24 mouse cellular contexts compared by ENCODE assay signal in the genomic region with DNA sequence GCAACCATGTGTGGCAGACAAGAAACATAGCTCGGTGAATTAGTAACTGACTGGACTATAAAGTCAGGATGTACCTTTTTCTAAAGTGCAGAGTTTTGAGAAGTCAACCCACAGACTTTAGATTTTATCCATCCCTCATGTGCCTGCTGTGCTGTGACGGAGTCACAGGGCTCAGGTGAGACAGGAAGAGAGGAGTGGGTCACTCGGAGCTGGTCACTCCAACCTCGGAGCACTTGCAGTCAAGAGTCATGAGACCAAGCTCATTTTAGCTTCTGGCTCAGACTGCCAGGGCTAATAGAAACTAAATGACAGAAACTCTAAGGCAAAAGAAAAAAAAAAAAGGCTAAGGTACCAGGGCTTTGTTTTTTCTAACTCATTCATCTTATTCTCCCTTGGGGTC.
A peak's percentile ranks its signal among the peaks of the same experiment; 100 is the strongest.
DNase-seq lines count a peak whose midpoint lies in the region; ATAC-seq and TF ChIP-seq lines count a peak whose summit lies in the region.
"Had no signal": no experiment of that assay in that cellular context is flagged by ENCODE, and none has a peak within 500 bp of the region (broad histone marks: within the 10 kb centered on the region; RNA-seq: fewer than 3 reads in every experiment).

No protein-coding gene starts in this region.

- peaks cover 8% of the 10 kb centered on the region for H3K4me1 ChIP-seq in heart, embryonic 12.5 days (replicated peaks)
- H3K4me1 ChIP-seq in kidney, postnatal 0 days (replicated peaks; ENCODE audit: insufficient read depth, low read length): no peaks in the 10 kb centered on the region; the same call in 1 of the 2 replicates
- H3K4me1 ChIP-seq in liver, embryonic 15.5 days (replicated peaks): peaks cover 52% of the 10 kb centered on the region
- peaks cover 22% of the 10 kb centered on the region for H3K4me1 ChIP-seq in liver, embryonic 11.5 days (replicated peaks; ENCODE audit: control insufficient read depth, insufficient read depth, low read length)

- no peak overlapping the region for H3K4me2 ChIP-seq in heart, embryonic 12.5 days
- H3K4me2 ChIP-seq in kidney, postnatal 0 days (ENCODE audit: low read length): no peak overlapping the region
- no peak overlapping the region for H3K4me2 ChIP-seq in liver, embryonic 15.5 days
- H3K4me2 ChIP-seq in liver, embryonic 11.5 days: no peak overlapping the region
- H3K4me2 ChIP-seq: embryonic facial prominence, embryonic 15.5 days; hindbrain, embryonic 13.5 days had no signal

- H3K9ac ChIP-seq in heart, embryonic 12.5 days: no peak overlapping the region
- no peak overlapping the region for H3K9ac ChIP-seq in kidney, postnatal 0 days (ENCODE audit: low read depth, low read length)
- no peak overlapping the region for H3K9ac ChIP-seq in liver, embryonic 15.5 days
- H3K9ac ChIP-seq in liver, embryonic 11.5 days (ENCODE audit: low read depth, low read length): no peak overlapping the region
- H3K9ac ChIP-seq: embryonic facial prominence, embryonic 15.5 days; hindbrain, embryonic 13.5 days had no signal

- ATAC-seq in heart, embryonic 12.5 days (ENCODE audit: insufficient number of reproducible peaks, low FRiP score): no peak
- ATAC-seq in kidney, postnatal 0 days (replicated peaks; ENCODE audit: low FRiP score, low read depth): peak; percentile 58; the same call in 1 of the 2 replicates
- ATAC-seq in liver, embryonic 15.5 days (ENCODE audit: insufficient read depth): no peak
- ATAC-seq in liver, embryonic 11.5 days (replicated peaks; ENCODE audit: low FRiP score): no peak
- ATAC-seq: CD4-positive, CD25-positive, alpha-beta regulatory T cell, adult 4 months; forebrain, embryonic 14.5 days had no signal

- 68% methylated on average over 4 of the region's 4 CpGs for WGBS in heart, embryonic 12.5 days
- WGBS in kidney, postnatal 0 days: 40% methylated on average over 4 of the region's 4 CpGs
- 61% methylated on average over 4 of the region's 4 CpGs for WGBS in liver, embryonic 15.5 days (ENCODE audit: insufficient replicate concordance)
- WGBS in liver, embryonic 11.5 days: 77% methylated on average over 4 of the region's 4 CpGs

- H3K36me3 ChIP-seq in heart, embryonic 12.5 days: no peaks in the 10 kb centered on the region
- H3K36me3 ChIP-seq in kidney, postnatal 0 days (ENCODE audit: insufficient read depth, low read length): no peaks in the 10 kb centered on the region
- no peaks in the 10 kb centered on the region for H3K36me3 ChIP-seq in liver, embryonic 15.5 days (replicated peaks)
- no peaks in the 10 kb centered on the region for H3K36me3 ChIP-seq in liver, embryonic 11.5 days (ENCODE audit: control insufficient read depth, insufficient read depth, low read length)
- H3K36me3 ChIP-seq: embryonic facial prominence, embryonic 15.5 days; forebrain, embryonic 10.5 days; hindbrain, embryonic 13.5 days had no signal

- DNase-seq in heart, adult 11 months: peak; percentile 76
- DNase-seq in kidney, adult 9 months: peak; percentile 32
- no peak for DNase-seq in kidney, adult 18-20 months
- DNase-seq in kidney, postnatal 0 days (ENCODE audit: low spot score): no peak
- DNase-seq in kidney, postnatal 10 days: no peak
- no peak for DNase-seq in liver, embryonic 11.5 days (ENCODE audit: low spot score)
- DNase-seq: adrenal gland, postnatal 10 days; B cell, adult 2 months; cerebellum, adult 11 months; cerebellum, adult 8-10 months; cerebellum, postnatal 14 days; embryo, embryonic 11 days; gastrocnemius, adult 2 months; gastrocnemius, postnatal 36 days; heart, adult 18-20 months; heart, postnatal 10 days had no signal

- TF ChIP-seq CTCF in kidney, postnatal 0 days (IDR thresholded peaks at IDR 0.05; ENCODE audit: low read depth): no peak

- H3K4me3 ChIP-seq in heart, embryonic 12.5 days: no peak overlapping the region
- H3K4me3 ChIP-seq in kidney, postnatal 0 days (replicated peaks; ENCODE audit: low read depth, low read length): no peak overlapping the region
- no peak overlapping the region for H3K4me3 ChIP-seq in liver, embryonic 15.5 days (replicated peaks)
- no peak overlapping the region for H3K4me3 ChIP-seq in liver, embryonic 11.5 days (ENCODE audit: low read depth, low read length)
- H3K4me3 ChIP-seq: embryonic facial prominence, embryonic 15.5 days; erythroblast, embryonic 14.5 days; forebrain, embryonic 10.5 days; gastrocnemius, adult 2 months; hindbrain, embryonic 13.5 days had no signal

- H3K9me3 ChIP-seq in heart, embryonic 12.5 days (replicated peaks): no peaks in the 10 kb centered on the region
- H3K9me3 ChIP-seq in kidney, postnatal 0 days (replicated peaks; ENCODE audit: low read length): no peaks in the 10 kb centered on the region
- no peaks in the 10 kb centered on the region for H3K9me3 ChIP-seq in liver, embryonic 15.5 days (replicated peaks)
- H3K9me3 ChIP-seq in liver, embryonic 11.5 days (ENCODE audit: control insufficient read depth, low read length): no peaks in the 10 kb centered on the region
- H3K9me3 ChIP-seq: embryonic facial prominence, embryonic 15.5 days; forebrain, embryonic 10.5 days; hindbrain, embryonic 13.5 days had no signal

- H3K27me3 ChIP-seq in heart, embryonic 12.5 days (replicated peaks): no peaks in the 10 kb centered on the region
- H3K27me3 ChIP-seq in kidney, postnatal 0 days (ENCODE audit: insufficient read depth, low read length): no peaks in the 10 kb centered on the region
- H3K27me3 ChIP-seq in liver, embryonic 15.5 days: no peaks in the 10 kb centered on the region
- H3K27me3 ChIP-seq in liver, embryonic 11.5 days (replicated peaks; ENCODE audit: control insufficient read depth, insufficient read depth, low read length): no peaks in the 10 kb centered on the region
- H3K27me3 ChIP-seq: embryonic facial prominence, embryonic 15.5 days; hindbrain, embryonic 13.5 days had no signal

- no peak overlapping the region for H3K27ac ChIP-seq in heart, embryonic 12.5 days (ENCODE audit: poor library complexity, severe bottlenecking)
- peak overlapping the region; percentile 60 for H3K27ac ChIP-seq in kidney, postnatal 0 days
- 0 out of 2 replicates have a peak overlapping the region, but pooled peaks have one; percentile 25 for H3K27ac ChIP-seq in liver, embryonic 15.5 days (replicated peaks)
- no peak overlapping the region for H3K27ac ChIP-seq in liver, embryonic 11.5 days (ENCODE audit: low read depth, low read length)
- H3K27ac ChIP-seq: embryonic facial prominence, embryonic 15.5 days; forebrain, embryonic 10.5 days; gastrocnemius, adult 2 months; hindbrain, embryonic 13.5 days had no signal

Comparison
In these comparisons a context has a peak if more than half of its experiments do, and no peak if none do; other contexts are left out.
1. DNase-seq: peak in heart, adult 11 months (single experiment) and kidney, adult 9 months (single experiment); none in kidney, adult 18-20 months (single experiment), kidney, postnatal 0 days (single experiment), kidney, postnatal 10 days (single experiment) and liver, embryonic 11.5 days (single experiment).
2. H3K27ac ChIP-seq: peak in kidney, postnatal 0 days (single experiment) and liver, embryonic 15.5 days (single experiment); none in heart, embryonic 12.5 days (single experiment) and liver, embryonic 11.5 days (single experiment).